Mouse (Mus musculus) cerebellum, adult 9-11 months (tissue): ENCODE results near the gene Yars.
"Not testable (repeated sequence)": the region's sequence is repeated elsewhere in the genome, so short reads cannot be mapped to it uniquely, and the experiment has no call there.

Experiments
- DNase-seq: peaks from one replicate; pipeline ENCODE4 v3.0.0; 2022

Gene Yars

GRCm38 (mm10) chr4:129190538-129190937, 978 bp downstream of the Yars start:
- DNase-seq, result peak; percentile 38

DNA sequence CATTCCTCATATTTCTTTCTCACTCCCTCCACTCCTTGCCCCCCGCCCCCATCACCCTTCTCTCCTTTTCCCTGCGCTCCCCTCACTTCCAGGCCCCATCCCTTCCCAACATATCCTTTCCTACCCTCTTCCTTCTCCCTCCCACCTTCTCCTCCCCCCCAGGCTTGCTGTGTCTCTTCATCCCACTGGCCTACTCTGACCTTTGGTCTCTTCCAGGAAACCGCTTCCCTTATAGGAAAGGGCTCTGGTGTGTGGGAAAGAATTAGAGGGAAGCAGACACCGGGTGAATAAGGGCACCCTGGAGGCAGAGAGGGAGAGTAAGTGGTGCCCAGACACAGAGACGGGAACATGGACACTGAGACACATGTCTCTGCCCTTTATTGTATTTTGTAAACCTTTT, 2.1 kb downstream of the Yars start:
- no peak for DNase-seq

DNA sequence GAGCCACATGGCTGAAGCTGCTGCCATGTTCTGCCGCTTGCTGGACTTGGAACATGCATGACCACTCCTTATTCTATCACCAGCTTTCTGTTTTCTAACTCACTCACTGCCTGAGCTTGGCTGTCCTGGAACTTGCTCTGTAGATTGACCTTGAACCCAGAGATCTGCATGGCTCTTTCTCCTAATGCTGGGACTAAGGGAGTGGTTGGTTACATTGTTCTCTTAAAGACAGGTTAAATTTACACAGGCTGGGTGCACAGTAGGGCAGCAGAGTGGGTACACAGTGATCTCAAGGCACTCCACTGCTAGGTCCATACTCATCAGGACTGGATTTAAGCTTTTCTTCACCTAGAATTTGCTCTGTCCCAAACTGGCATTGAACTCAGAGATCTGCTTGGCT, 4.7 kb downstream of the Yars start:
- DNase-seq, result no peak

GRCm38 (mm10) chr4:129197514-129197913, 8.0 kb downstream of the Yars start:
- DNase-seq, result no peak

- no peak for DNase-seq
These were observed 15.1 kb downstream of the Yars start for GRCm38 (mm10) chr4:129204655-129205054.

DNA sequence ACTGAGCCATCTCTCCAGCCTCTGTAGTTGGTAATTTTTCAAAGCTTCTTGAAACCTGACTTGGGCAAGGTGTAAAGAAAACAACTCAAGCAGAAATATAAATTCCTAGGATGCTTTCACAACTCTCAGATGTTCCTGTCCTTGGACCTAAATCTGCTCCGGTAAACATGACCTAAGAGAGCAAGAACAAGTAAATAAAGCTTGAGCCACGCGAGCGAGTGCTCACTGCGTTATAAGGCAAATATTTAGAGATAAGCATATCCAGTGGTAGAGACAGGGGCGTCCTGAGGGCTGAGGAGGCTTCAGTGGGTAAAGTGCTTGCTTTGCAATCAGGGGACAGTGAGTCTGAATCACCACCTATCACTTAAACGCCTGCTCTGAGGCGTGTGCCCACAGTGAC, 17.2 kb downstream of the Yars start:
- no peak for DNase-seq

DNA sequence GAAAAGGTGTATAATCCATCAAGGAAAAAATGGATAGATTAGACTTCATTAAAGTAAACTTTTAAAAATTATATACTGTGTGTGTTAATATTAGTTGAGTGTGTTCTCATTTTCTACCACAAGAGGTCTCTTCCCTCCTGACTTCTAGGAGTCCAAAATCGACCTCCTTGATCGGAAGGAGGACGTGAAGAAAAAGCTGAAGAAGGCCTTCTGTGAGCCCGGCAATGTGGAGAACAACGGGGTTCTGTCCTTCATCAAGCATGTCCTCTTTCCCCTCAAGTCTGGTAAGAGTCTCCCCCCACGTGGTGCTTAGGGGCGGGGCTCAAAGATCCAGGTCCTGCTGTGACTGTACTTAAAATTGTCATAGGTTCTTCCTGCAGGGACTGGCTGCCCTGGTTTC, 19.9 kb downstream of the Yars start:
- DNase-seq, result no peak

- no peak for DNase-seq
These were observed 21.9 kb downstream of the Yars start for GRCm38 (mm10) chr4:129211461-129211860.

GRCm38 (mm10) chr4:129212486-129212885, 22.9 kb downstream of the Yars start:
- DNase-seq, result not testable (repeated sequence)

DNA sequence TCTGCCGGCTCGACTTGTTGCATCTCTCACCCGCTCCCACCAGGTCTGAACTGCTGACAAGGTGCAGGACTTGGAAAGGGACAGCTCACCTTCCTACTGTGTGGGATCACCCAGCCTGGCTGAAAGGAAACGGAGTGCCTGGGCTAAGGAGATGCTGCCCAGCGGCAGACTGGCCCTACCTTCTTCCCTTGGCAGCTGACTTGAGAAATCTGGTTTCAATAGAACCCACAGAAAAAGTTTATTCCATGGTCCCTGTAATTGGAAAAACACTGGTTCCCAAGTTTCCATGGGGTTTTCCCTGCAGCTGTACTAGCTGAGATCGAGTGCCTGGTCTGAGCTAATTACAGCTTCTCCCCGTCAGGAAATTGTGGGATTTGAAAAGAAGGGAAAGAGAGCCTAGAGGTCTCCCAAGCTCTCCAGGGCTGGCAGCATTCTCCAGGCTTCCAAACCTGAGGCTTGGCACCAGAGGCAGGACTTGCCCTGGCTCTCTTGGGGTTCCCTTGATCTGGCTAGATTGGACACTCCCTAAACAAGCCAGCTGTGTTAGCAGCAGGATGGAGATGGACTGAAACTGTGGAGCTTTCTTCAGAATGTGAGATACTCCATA, 29.1 kb downstream of the Yars start:
- DNase-seq, result peak; percentile 24

DNA sequence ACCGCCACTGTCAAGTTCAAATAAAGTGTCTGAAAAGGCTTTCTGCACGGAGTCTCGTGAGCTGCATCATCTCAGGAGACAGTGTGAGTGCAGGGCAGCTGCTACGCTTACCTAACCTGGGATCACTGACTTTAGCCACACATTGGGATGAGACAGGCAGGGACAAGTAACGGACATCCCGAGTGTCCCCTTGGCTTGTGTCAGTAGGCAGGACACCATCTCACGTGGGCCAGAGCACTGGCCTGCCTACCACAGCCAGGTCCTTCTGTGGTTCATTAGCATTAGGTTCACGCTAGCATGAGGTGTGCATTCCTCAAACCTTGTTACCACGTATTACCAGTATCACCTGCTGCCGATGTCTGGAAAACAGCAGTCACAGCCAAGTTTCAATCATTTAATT, 29.6 kb downstream of the Yars start:
- DNase-seq, result peak; percentile 33

GRCm38 (mm10) chr4:129220376-129221089, 31.0 kb downstream of the Yars start:
- DNase-seq, result peak; percentile 90

- peak; percentile 45 for DNase-seq
These were observed 31.8 kb downstream of the Yars start for GRCm38 (mm10) chr4:129221097-129222010.

DNA sequence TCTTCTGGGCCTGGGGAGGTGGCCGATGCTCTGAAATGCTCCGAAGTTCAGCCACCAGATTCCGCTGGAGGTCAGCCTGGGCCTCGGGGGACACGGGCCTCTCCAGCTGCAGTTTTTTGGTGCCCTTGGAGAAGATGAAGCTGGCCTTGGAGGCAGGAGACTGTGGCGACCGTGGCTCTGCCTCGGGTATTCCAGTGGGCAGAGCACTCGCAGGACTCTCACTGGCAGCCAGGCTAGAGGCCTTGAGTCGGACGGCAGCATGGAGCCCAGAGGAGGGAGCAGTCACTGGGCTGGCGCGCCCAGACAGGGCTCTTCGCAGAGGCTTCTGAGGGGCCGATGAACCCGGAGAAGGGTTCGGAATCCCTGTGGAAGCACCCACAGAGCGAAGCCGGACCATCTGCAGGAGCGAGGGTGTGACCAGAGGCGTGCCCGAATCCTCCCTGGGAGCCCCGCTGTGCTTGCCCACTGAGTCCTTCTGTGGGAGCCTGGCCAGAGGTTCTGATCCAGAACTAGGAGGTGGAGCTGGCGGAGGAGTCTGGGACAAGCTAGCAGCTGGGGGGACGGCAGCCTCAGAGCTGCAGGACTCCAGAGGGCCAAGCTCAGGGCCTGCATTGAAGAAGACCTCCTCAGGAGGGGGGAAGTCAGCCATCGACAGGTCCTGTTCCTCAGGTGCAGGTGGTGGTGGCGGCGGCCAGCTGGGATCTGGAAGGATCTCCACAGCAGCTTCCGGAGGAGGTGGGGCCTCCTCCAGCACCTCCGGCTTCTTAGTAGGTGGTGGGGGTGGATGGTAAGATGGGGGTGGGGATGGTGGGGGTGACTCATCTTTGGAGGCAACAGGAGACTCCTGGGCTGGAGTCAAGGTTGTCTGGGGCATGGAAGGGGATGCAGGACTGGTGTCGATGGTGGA, 32.7 kb downstream of the Yars start:
- DNase-seq, result peak; percentile 60

DNA sequence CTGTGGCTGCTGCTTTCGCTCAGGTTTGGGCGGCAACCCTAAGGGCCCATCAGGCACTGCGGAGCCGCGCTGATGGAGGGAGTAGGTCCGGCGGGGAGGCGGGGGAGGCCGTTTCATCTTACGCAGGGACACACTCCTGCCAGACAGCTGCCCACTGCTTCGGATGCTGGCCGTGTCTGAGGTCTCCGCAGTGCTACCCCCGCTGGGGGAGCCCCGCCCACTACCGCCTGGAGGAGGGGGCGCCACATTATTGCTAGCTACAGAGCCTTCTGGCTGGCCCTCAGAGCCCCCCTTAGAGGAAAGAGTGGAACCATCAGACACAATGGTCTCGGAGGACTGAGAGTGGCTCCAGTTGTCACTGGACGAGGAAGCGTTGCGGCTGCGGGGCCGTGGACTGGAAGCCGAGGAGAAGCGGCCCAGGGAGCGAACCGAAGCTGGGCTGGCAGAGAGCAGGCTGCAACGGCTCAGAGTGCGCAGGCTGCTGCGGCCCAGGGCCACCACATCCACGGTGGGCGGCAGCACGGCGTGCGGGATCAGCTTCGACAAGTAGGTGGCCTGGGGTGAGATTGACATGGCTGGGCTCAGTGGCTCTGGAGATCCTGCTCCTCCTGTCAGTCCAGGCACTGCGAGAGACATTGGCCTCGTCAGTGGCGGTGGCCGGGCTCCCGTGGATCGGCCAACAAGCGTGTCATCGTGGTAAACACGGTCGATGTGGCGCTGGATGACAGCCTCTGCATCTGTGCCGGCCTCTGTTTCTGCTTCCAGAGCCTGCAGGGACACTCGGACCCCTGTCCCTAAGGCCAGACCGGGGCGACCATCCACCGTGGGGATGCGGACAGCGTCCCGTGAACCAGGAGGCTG, 34.1 kb downstream of the Yars start:
- peak; percentile 61 for DNase-seq

- peak; percentile 67 for DNase-seq
These were observed 35.8 kb downstream of the Yars start for GRCm38 (mm10) chr4:129225315-129225714.

GRCm38 (mm10) chr4:129226441-129226963, 36.9 kb downstream of the Yars start:
- peak; percentile 71 for DNase-seq

DNA sequence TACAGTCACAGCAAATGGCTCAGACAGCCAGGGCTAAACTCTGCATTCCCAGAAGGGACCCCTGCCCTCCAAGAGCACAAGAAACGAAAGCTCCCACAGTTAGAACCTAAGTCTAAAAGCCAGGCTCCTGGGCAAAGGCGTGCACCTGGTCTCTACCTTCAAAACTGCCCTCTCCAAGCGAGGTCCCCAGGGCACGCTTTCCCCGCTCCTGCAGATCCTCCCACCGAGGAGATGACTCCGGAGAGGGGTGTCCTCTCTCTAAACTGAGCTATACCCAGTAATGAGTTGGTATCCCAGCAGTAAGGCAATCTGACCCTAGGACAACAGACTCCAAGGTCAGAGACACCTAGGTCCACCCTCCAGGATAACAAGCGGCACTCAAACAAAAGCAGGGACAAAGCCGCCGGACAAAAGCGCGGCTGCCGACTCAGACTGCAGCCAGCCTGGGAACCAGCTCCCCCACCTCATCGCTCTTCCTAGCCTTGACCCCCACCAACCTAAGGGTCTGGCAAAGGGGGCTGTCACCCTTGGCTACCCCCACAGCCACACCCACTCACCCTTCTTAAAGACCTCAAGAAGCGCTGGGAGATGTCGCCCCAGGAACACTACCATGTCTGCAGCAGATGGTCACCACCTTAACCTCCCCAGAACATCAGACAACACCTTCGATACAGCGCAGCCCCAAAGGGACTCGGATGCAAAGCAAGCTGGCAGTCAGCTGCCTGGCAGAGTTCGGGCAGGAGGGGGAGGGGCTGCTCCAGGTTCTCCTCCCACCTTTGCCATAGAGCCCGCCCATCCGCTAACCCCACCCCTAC, 37.8 kb downstream of the Yars start:
- DNase-seq, result peak; percentile 65

DNA sequence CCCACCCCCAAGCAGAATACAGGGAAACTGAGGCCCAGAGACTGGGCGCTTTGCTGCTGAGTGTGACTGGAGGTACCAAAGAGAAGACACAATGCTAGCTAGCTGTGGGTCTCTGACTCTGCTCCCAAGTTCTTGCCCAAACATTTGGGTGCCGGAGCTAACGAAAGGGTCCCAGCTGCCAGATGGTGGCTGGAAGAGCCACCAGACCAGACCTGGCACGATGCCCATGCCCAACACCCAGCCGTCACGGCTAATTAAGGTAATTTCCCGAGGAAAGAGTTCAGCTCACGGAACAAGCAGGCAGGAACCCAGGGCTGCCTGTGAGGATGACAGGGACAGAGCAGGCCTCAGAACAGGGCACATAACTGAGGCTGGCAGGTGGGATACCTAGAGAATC, 38.4 kb downstream of the Yars start:
- peak; percentile 69 for DNase-seq

- DNase-seq, result no peak
These were observed 41.4 kb downstream of the Yars start for GRCm38 (mm10) chr4:129230926-129231325.
